Mouse (Mus musculus) MEL (cell line): ENCODE measurements around the gene Slc43a1. TPM values are rescaled to one million over a fixed set of nuclear protein-coding genes. Genes with fewer than 3 reads are reported as not detected.
A peak's percentile ranks its signal among the peaks of the same experiment; 100 is the strongest.

ENCODE experiments used
- DNase-seq: peaks from one replicate; pipeline ENCODE4 v3.0.0; 2011; ENCODE audit warnings: low read depth, low spot score
- H3K27ac ChIP-seq: 2 replicates; pipeline ENCODE4 v1.5.1; 2012; ENCODE audit warnings: low read depth, mild to moderate bottlenecking, control low read depth, low read length, moderate library complexity; ENCODE audit not compliant: control insufficient read depth
- H3K27me3 ChIP-seq, 2 experiments: fragments of 150-350 bp in 1 of 2; sonication (generic) in 1 of 2; 2 replicates each; pipeline ENCODE4 v1.6.1; 2012; ENCODE audit warnings: low read length in 2 of 2, mild to moderate bottlenecking in 2 of 2, improper control_type of control experiment in 1 of 2, moderate library complexity in 1 of 2; ENCODE audit not compliant: insufficient read depth in 2 of 2, control insufficient read depth in 1 of 2
- H3K36me3 ChIP-seq, 2 experiments: 2 replicates each; pipeline ENCODE4 v1.6.1; 2012 to 2014; ENCODE audit warnings: low read length in 2 of 2, improper control_type of control experiment in 1 of 2, inconsistent platforms in 1 of 2, mild to moderate bottlenecking in 1 of 2; ENCODE audit not compliant: insufficient read depth in 2 of 2, control insufficient read depth in 1 of 2
- H3K4me1 ChIP-seq, 2 experiments: fragments of 150-350 bp in 1 of 2; sonication (generic) in 1 of 2; 2 replicates each; pipeline ENCODE4 v1.6.1; 2012; ENCODE audit warnings: low read length in 2 of 2, improper control_type of control experiment in 1 of 2, mild to moderate bottlenecking in 1 of 2; ENCODE audit not compliant: insufficient read depth in 2 of 2, control insufficient read depth in 1 of 2
- H3K4me3 ChIP-seq, 2 experiments: fragments of 150-350 bp in 1 of 2; sonication (generic) in 1 of 2; 2 replicates each; pipeline ENCODE4 v1.5.1; 2012; ENCODE audit warnings: low read depth in 2 of 2, low read length in 2 of 2, mild to moderate bottlenecking in 2 of 2, moderate library complexity in 2 of 2, control low read depth in 1 of 2, improper control_type of control experiment in 1 of 2; ENCODE audit not compliant: control insufficient read depth in 1 of 2, insufficient read depth in 1 of 2
- H3K79me2 ChIP-seq: 2 replicates; pipeline ENCODE4 v1.6.1; 2012; ENCODE audit warnings: mild to moderate bottlenecking, low read length, moderate library complexity; ENCODE audit not compliant: control insufficient read depth, poor library complexity, insufficient read depth
- H3K9ac ChIP-seq: 2 replicates; pipeline ENCODE4 v1.6.1; 2012; ENCODE audit warnings: low read depth, mild to moderate bottlenecking, control low read depth, low read length, moderate library complexity; ENCODE audit not compliant: control insufficient read depth, poor library complexity, severe bottlenecking
- H3K9me3 ChIP-seq: fragments of 150-350 bp; sonication (generic); replicated peaks from 2 replicates; pipeline ENCODE4 v1.6.1; 2012; ENCODE audit warnings: mild to moderate bottlenecking, low read length, improper control_type of control experiment, moderate library complexity; ENCODE audit not compliant: insufficient read depth
- ELF1 ChIP-seq: IDR thresholded peaks from 2 replicates; pipeline ENCODE4 v1.6.1; 2014; ENCODE audit warnings: low read depth, mild to moderate bottlenecking, inconsistent platforms, low read length, improper control_type of control experiment, moderate library complexity
- GABPA ChIP-seq: IDR thresholded peaks from 2 replicates; pipeline ENCODE4 v1.6.1; 2012; ENCODE audit warnings: low read depth, mild to moderate bottlenecking, inconsistent platforms, low read length, improper control_type of control experiment, moderate library complexity
- GATA1 ChIP-seq: IDR thresholded peaks from 2 replicates; pipeline ENCODE4 v1.6.1; 2011; ENCODE audit warnings: low read depth, low read length, improper control_type of control experiment
- HCFC1 ChIP-seq: IDR thresholded peaks from 2 replicates; pipeline ENCODE4 v1.6.1; 2012; ENCODE audit warnings: low read depth, mild to moderate bottlenecking, inconsistent platforms, low read length, improper control_type of control experiment, moderate library complexity
- MAFK ChIP-seq: IDR thresholded peaks from 2 replicates; pipeline ENCODE4 v1.6.1; 2011; ENCODE audit warnings: low read depth, mild to moderate bottlenecking, low read length, improper control_type of control experiment, borderline replicate concordance
- MXI1 ChIP-seq: IDR thresholded peaks from 2 replicates; pipeline ENCODE4 v1.6.1; 2011; ENCODE audit warnings: mild to moderate bottlenecking, low read depth, low read length, improper control_type of control experiment
- RAD21 ChIP-seq: IDR thresholded peaks from 2 replicates; pipeline ENCODE4 v1.6.1; 2011; ENCODE audit warnings: mild to moderate bottlenecking, low read depth, low read length, improper control_type of control experiment
- TAL1 ChIP-seq: IDR thresholded peaks from 2 replicates; pipeline ENCODE4 v1.6.1; 2012; ENCODE audit warnings: mild to moderate bottlenecking, inconsistent platforms, low read length, moderate library complexity, mixed read lengths
- TBP ChIP-seq: IDR thresholded peaks from 2 replicates; pipeline ENCODE4 v1.8.0; 2011; ENCODE audit warnings: low read depth, low read length, improper control_type of control experiment
- ZNF384 ChIP-seq: IDR thresholded peaks from 2 replicates; pipeline ENCODE4 v1.6.1; 2012; ENCODE audit warnings: low read depth, mild to moderate bottlenecking, inconsistent platforms, low read length, improper control_type of control experiment
- polyA plus RNA-seq, 2 experiments: library from polyadenylated mRNA; stranded (reverse) in 1 of 2; unstranded in 1 of 2; fragments of >175 nt in 1 of 2; fragments of >200 nt in 1 of 2; gene quantifications; 2 replicates each; pipeline versions ENCODE4 v1.2.1 to v1.2.4; 2012; ENCODE audit warnings: low replicate concordance in 2 of 2, low read depth in 1 of 2; ENCODE audit not compliant: insufficient read length in 2 of 2, insufficient read depth in 1 of 2, missing spikeins in 1 of 2
- total RNA-seq: library from RNA; depleted of rRNA; stranded (reverse); fragments of 300-350 nt; gene quantifications from 2 replicates; pipeline ENCODE4 v1.2.3, GENCODE M21; 2012

Gene Slc43a1
- total and polyA plus RNA-seq, 3 experiments = 69.8 to 131 (median 108) TPM

GRCm38 (mm10) chr2:84845226-84845625 is 6.6 kb downstream of the Slc43a1 start (continued):
- TF ChIP-seq GABPA (no peak), TBP (no peak), RAD21 (no peak), ELF1 (peak; percentile 40; the same call in 1 of the 2 replicates), MXI1 (peak; percentile 36; the same call in 1 of the 2 replicates), HCFC1 (no peak), GATA1 (peak; percentile 61)
- TF ChIP-seq, all 39 proteins: peak for 9

DNA sequence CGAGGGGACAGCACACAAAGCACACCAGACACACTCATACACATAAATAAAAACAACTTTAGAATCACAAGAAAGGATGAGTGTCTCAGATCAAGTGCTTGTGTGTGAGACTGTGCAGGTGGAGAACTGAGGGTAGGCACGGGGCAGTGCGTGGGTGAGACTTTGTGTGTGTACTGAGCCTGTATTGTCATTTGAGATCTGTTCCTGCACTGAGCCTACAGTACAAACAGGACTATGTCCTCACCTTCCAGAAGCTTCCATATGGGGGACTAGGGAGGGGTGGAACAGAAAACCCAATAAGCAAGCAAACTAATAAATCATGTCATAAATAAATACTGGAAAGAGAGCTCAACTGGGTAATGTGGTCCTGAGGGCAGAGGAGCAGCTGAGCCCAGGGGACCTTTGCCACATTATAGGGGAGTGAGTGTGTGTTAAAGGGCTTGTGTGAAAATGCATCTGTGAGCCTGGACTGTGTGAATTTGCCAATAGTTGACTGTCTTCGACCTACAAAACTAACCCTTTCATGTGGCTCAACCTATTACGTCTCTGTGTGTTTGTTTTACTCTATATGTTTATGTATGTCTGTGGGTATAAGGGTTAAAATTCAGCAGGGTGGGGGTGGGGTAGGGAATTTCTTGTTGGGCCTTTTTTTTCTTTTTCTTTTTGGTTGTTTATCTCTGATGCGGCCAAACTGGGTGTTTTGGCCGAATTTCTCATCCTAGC is 11.9 kb downstream of the Slc43a1 start:
- peaks cover under 1% of the 10 kb centered on the region in 2 experiments; a peak in 2 of 4 replicates for H3K4me1 ChIP-seq
- TF ChIP-seq TAL1 (no peak), ZNF384 (no peak)
- no peaks in the 10 kb centered on the region for H3K27me3 ChIP-seq
- no peak overlapping the region for H3K27ac ChIP-seq
- peaks cover 7% of the 10 kb centered on the region in 2 experiments for H3K36me3 ChIP-seq
- H3K79me2 ChIP-seq = peaks cover 16% of the 10 kb centered on the region
- H3K9ac ChIP-seq = no peak overlapping the region
- no peaks in the 10 kb centered on the region for H3K9me3 ChIP-seq
- no peak for DNase-seq
- no peak overlapping the region for H3K4me3 ChIP-seq

DNA sequence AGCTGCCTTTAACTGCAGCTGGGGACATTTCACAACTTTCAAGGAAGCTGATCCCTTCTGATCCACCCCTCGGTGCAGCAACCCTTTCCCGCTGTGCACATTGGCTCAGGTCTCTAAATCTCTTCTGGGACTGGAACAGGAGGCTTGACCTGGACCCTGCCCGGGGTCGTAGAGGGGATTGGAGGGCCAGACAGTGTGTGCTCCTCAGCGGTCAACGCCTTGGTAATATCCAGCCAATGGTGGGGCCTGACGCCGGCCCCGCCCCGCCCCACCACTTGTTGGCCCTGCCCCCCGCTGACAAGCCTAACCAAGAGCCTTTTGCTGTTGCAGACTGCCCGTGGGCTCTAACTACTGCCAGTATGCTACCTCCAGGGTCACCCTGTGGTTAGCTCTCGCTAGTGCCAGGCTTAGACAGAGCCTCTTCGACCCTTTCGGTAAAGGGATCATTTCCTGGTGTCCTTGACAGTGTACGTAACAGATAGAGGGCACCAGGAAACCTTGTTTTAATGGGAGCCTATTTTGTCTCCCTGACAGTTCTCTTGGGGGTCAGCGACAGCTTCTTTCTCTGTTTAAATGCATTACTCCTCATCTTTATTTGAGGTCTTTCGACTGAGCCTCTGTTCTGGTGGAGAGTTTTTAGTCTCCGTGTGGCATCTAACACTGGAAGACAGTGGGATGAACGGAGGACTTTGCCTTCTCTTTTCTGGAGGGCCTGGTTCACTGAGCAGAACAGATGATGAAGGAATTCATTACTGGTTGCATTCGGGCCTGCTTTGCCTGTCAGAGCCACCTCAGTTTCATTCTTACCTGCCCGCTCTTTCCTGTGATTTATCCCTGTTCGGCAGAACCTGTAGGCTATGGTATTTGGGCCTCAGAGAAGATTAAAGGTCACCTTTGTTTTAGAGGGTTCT is 12.7 kb downstream of the Slc43a1 start:
- no peak overlapping the region for H3K27ac ChIP-seq
- TF ChIP-seq MAFK (no peak), TBP (no peak)
- TF ChIP-seq, all 39 proteins: peak for 0
- DNase-seq = no peak
- Histone ChIP-seq H3K4me1 (no peaks in the 10 kb centered on the region), H3K4me3 (no peak overlapping the region), H3K36me3 (peaks cover 0 to 7% of the 10 kb centered on the region in 2 experiments; a peak in 2 of 4 replicates), H3K9ac (no peak overlapping the region), H3K27me3 (no peaks in the 10 kb centered on the region), H3K9me3 (no peaks in the 10 kb centered on the region), H3K79me2 (peaks cover 13% of the 10 kb centered on the region; the same call in 1 of the 2 replicates)
